Mouse (Mus musculus) neural tube, embryonic 13.5 days (tissue): ENCODE measurements around the gene Grin2c. TPM values are rescaled to one million over a fixed set of nuclear protein-coding genes. Genes with fewer than 3 reads are reported as not detected.
A peak's percentile ranks its signal among the peaks of the same experiment; 100 is the strongest.

Experiments used
- ATAC-seq: fragments of 200-750 bp; cut with Nextera tagmentation; 2 replicates; pipeline ENCODE4 v1.8.0; 2017; ENCODE audit warnings: low read depth, mild to moderate bottlenecking, moderate TSS enrichment, moderate library complexity
- H3K27ac ChIP-seq: fragments of 300-500 bp; sonication (generic); replicated peaks from 2 replicates; pipeline ENCODE4 v1.5.1; 2015; ENCODE audit warnings: moderate library complexity, mild to moderate bottlenecking, inconsistent platforms
- H3K27me3 ChIP-seq: fragments of 300-500 bp; sonication (generic); 2 replicates; pipeline ENCODE4 v1.6.1; 2015; ENCODE audit warnings: mild to moderate bottlenecking, inconsistent platforms
- H3K36me3 ChIP-seq: fragments of 300-500 bp; sonication (generic); 2 replicates; pipeline ENCODE4 v1.6.1; 2015; ENCODE audit warnings: mild to moderate bottlenecking, inconsistent platforms
- H3K4me1 ChIP-seq: fragments of 300-500 bp; sonication (generic); replicated peaks from 2 replicates; pipeline ENCODE4 v1.6.1; 2015; ENCODE audit warnings: inconsistent platforms
- H3K4me2 ChIP-seq: fragments of 300-500 bp; sonication (generic); 2 replicates; pipeline ENCODE4 v1.6.1; 2015; ENCODE audit warnings: inconsistent platforms, mild to moderate bottlenecking, moderate library complexity
- H3K4me3 ChIP-seq: fragments of 300-500 bp; sonication (generic); 2 replicates; pipeline ENCODE4 v1.5.1; 2015; ENCODE audit warnings: mild to moderate bottlenecking, inconsistent platforms
- H3K9ac ChIP-seq: fragments of 300-500 bp; sonication (generic); 2 replicates; pipeline ENCODE4 v1.6.1; 2015; ENCODE audit warnings: moderate library complexity, mild to moderate bottlenecking, inconsistent platforms
- H3K9me3 ChIP-seq: fragments of 300-500 bp; sonication (generic); 2 replicates; pipeline ENCODE4 v1.6.1; 2016; ENCODE audit warnings: inconsistent platforms
- WGBS: fragments of 180-500 bp; shearing (Covaris S2); methylation state at CpG from one replicate; pipeline ENCODE4 v1.1.7; 2015; 5-methylcytosine and 5-hydroxymethylcytosine counted together
- polyA plus RNA-seq: library from polyadenylated mRNA; unstranded; fragments of >200 nt; fragmentation: Nextera tagmentation; extraction: Ambion mirVana; gene quantifications from 2 replicates; pipeline ENCODE4 v1.2.1, GENCODE M21; 2015

Grin2c gene
- 0.55 and 0.57 TPM in 2 replicates for polyA plus RNA-seq

DNA sequence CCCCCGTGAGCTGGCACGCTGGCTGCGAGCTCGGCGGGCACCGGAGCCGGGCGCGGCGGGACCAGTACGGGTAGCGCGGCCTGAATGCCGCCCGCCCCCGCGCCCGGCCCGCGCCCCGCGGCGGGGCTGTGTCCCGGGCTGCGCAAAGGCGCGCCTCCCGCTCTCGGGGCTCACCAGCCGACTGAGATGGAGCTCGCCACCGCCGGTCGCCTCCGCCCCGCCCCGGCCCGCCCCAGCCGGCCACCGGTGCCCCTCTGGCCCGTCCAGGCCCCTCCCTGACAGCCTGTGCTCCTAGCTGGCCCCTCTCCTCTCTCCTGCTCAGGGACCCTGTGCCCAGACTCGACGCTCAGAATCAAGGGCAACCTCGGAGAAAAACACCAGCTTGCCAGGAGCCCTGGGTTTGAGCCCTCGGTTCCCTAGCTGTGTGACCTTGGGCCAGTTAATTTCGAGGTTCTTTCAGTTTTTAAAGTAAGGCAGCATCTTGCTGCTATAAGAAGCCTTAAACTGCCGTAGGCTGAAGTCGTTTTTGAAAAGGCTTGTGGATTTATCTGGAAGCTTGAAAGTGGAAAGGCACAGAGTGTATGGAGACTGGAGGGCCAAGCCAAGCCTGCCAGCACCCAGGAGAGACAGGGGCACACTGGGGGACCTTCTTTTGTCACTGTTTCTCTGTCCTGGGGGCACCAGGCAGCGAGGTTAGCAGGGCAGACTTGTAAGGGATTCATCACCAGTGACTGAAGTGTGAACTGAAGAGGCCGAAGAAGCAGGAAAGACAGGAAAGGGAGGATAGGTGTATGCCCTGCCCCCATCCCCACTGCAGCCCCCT lies at the start of gene Grin2c:
Grin2c (minus strand) TSS at position 183 of the 823 bp plus-strand sequence.
- peaks cover 73% of the 10 kb centered on the region for H3K27me3 ChIP-seq
- no peaks in the 10 kb centered on the region for H3K9me3 ChIP-seq
- WGBS, result 6% methylated on average over 48 of the region's 50 CpGs
- H3K27ac ChIP-seq, result no peak within 1 kb of the TSS
- peak within 1 kb of the TSS; percentile 32 for H3K4me3 ChIP-seq
- no peak for ATAC-seq
- peaks cover 20% of the 10 kb centered on the region for H3K36me3 ChIP-seq
- H3K4me2 ChIP-seq, result peak within 1 kb of the TSS; percentile 55
- peak within 1 kb of the TSS; percentile 59 for H3K9ac ChIP-seq
- H3K4me1 ChIP-seq, result peaks cover 32% of the 10 kb centered on the region

DNA sequence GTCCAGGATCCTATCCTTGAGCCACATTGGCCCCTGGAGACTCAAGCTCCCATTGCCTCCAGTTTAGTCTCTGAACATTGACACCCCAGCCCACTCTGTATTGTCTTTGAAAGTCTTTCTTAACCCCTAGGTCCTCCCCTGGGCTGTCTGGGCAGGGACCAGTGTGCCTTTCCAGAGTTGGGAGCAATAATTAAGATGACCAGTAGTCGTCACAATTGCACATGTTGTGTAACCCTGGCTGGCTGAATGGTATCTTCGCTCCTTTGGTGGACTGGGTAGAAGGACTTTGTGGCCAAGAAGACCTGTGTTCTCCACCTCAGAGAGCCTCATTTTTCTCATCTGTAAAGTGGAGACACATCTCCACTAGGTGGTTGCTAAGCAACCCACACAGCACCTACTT lies 47.2 kb upstream of the Grin2c start:
- WGBS, result 42% methylated on average over 2 of the region's 2 CpGs

DNA sequence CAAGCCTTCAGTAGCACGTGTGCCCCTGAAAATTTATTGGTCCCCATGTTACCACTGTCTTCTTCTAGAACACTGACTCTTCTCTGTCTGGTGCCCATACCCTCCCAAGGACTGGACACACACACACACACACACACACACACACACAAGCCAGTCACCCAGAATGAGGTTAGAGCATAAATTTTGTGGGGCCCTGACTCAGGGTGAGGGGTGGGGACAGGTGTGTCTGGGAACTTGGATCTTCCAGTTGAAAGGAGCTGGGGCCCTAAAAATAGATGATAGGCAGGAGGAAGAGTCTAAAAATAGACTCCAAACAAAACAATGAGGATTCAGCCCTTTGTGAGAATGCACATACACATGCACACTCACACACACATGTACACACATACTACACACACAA lies 41.7 kb upstream of the Grin2c start:
- Histone ChIP-seq H3K27me3 (peaks cover 25% of the 10 kb centered on the region), H3K36me3 (no peaks in the 10 kb centered on the region), H3K4me1 (peaks cover 9% of the 10 kb centered on the region), H3K27ac (no peak overlapping the region), H3K4me2 (no peak overlapping the region), H3K9ac (no peak overlapping the region), H3K9me3 (no peaks in the 10 kb centered on the region), H3K4me3 (no peak overlapping the region)
- WGBS, result 60% methylated on average over 1 of the region's 1 CpGs
- no peak for ATAC-seq

More for the DNA sequence above, 47.2 kb upstream of the Grin2c start:
- Histone ChIP-seq H3K27me3 (peaks cover 73% of the 10 kb centered on the region), H3K4me2 (no peak overlapping the region), H3K36me3 (no peaks in the 10 kb centered on the region), H3K4me3 (no peak overlapping the region), H3K9me3 (no peaks in the 10 kb centered on the region), H3K9ac (no peak overlapping the region), H3K4me1 (peaks cover 13% of the 10 kb centered on the region), H3K27ac (no peak overlapping the region)
- no peak for ATAC-seq

DNA sequence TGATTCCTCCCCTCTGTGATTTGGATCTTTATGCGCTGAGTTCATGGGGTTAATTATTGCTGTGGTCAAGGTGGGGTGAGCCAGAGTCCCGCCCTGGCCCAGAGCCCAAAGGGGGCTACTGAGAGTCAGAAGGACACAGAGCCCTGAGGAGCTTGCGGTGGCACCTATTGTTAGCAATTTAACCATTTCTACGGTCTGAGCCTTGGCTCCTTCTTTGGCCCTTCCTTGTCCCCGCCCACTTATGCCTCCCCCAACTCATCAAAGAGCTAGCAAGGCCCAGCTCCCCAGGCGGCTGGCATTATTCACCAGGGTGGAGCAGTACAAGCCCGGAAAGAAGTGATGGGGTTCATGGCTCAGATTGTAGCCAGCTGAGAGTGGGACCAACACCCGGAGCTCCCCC lies 39.8 kb upstream of the Grin2c start, which contains the start of gene Otop2:
Otop2 (plus strand) TSS at position 301 of the 400 bp plus-strand sequence.
- Histone ChIP-seq H3K27ac (no peak within 1 kb of the TSS), H3K27me3 (peaks cover 7% of the 10 kb centered on the region; the same call in 1 of the 2 replicates), H3K4me1 (peaks cover 9% of the 10 kb centered on the region), H3K4me3 (no peak within 1 kb of the TSS), H3K4me2 (no peak within 1 kb of the TSS), H3K36me3 (no peaks in the 10 kb centered on the region), H3K9ac (peak within 1 kb of the TSS; percentile 12; the same call in 1 of the 2 replicates), H3K9me3 (no peaks in the 10 kb centered on the region)
- no peak for ATAC-seq
- 11% methylated on average over 8 of the region's 8 CpGs for WGBS

DNA sequence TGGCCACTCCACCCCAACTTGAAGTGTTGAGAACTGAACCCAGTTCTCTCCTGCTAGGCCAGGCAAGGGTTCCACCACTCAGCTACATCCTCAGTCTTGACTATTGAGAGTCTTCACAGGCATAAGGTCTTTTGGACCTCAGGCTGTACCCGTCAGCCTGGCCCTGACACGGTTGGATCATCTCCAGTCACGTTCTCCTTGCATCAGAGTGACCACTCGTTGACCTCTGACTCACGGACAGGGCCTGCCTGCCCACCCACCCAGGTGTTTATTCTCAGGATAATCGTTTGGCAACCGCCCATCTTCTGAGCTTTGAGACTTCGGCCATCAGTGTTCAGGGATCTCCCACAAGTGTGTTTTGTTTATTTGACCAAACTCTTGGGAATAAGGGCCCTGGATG lies 36.1 kb upstream of the Grin2c start:
- Histone ChIP-seq H3K4me1 (peaks cover 9% of the 10 kb centered on the region), H3K27ac (no peak overlapping the region), H3K36me3 (no peaks in the 10 kb centered on the region), H3K27me3 (peaks cover 13% of the 10 kb centered on the region; the same call in 1 of the 2 replicates), H3K4me3 (no peak overlapping the region), H3K9ac (no peak overlapping the region), H3K9me3 (no peaks in the 10 kb centered on the region), H3K4me2 (no peak overlapping the region)
- WGBS, result 76% methylated on average over 8 of the region's 8 CpGs
- no peak for ATAC-seq

DNA sequence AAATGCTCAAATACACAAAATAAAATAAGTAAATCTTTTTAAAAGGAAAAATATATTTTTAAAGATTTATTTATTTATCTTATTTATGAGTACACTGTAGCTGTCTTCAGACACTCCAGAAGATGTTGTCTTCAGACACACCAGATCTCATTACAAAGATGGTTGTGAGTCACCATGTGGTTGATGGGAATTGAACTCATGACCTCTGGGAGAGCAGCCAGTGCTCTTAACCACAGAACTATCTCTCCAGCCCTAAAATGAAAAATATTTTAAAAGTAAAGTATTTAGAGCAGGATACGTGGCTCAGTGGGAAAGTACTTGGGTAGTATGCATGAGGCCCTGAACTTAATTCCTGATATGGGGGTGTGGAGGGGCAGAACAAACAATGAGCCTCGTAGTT lies 34.3 kb upstream of the Grin2c start:
- H3K4me1 ChIP-seq, result peaks cover 16% of the 10 kb centered on the region
- H3K4me2 ChIP-seq, result no peak overlapping the region
- no peaks in the 10 kb centered on the region for H3K36me3 ChIP-seq
- no peak overlapping the region for H3K4me3 ChIP-seq
- no peak overlapping the region for H3K27ac ChIP-seq
- H3K27me3 ChIP-seq, result peaks cover 17% of the 10 kb centered on the region
- WGBS, result 93% methylated on average over 2 of the region's 2 CpGs
- no peaks in the 10 kb centered on the region for H3K9me3 ChIP-seq
- H3K9ac ChIP-seq, result no peak overlapping the region
- ATAC-seq, result no peak

DNA sequence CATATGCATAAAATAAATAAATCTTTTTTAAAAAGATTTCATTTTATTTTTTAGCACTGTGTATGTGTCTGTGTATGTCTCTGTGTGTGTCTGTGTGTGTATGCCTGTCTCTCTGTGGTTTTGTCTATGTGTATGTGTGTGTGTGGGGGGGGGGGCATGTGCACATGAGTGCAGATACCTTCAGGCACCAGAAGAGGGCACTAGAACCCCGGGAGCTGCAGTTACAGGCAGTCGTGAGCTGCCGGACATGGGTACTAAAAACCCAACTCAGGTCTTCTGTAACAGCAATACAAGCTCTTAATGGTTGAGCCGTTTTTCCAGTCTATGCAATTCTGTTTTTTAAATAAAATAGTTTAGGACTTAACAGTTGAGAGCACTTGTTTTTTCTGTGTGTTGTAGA lies 33.7 kb upstream of the Grin2c start:
- Histone ChIP-seq H3K27me3 (peaks cover 21% of the 10 kb centered on the region), H3K9ac (no peak overlapping the region)
- WGBS, result 87% methylated on average over 4 of the region's 4 CpGs

DNA sequence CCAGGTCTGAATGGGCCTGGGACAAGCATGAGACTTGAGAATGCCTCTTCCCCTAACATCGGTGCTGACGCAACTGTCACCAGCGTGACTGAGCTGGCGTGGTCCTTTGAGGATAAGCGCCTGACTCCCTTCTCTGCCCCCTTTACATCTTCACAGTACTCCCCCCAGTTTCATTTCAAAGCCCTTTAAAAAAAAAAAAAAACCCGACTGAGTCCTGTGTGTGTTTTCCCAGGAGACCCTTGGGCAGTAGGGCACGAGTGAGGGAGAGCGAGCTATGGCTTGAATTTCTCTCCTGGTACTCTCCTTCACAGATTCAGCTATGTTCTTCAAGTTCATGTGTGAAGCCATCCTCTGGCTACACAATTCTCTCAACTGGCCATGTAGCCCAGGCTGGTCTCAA lies 31.1 kb upstream of the Grin2c start:
- 67% methylated on average over 8 of the region's 8 CpGs for WGBS
- no peak for ATAC-seq
- H3K27me3 ChIP-seq, result peaks cover 21% of the 10 kb centered on the region
- H3K4me2 ChIP-seq, result peak overlapping the region; percentile 80; the same call in 1 of the 2 replicates
- no peaks in the 10 kb centered on the region for H3K9me3 ChIP-seq
- no peak overlapping the region for H3K27ac ChIP-seq
- H3K36me3 ChIP-seq, result no peaks in the 10 kb centered on the region
- H3K4me3 ChIP-seq, result no peak overlapping the region
- no peak overlapping the region for H3K9ac ChIP-seq
- peaks cover 17% of the 10 kb centered on the region for H3K4me1 ChIP-seq

More for the DNA sequence above, 33.7 kb upstream of the Grin2c start:
- no peaks in the 10 kb centered on the region for H3K36me3 ChIP-seq
- no peak overlapping the region for H3K27ac ChIP-seq
- H3K4me3 ChIP-seq, result no peak overlapping the region
- ATAC-seq, result no peak
- H3K9me3 ChIP-seq, result no peaks in the 10 kb centered on the region
- no peak overlapping the region for H3K4me2 ChIP-seq
- peaks cover 17% of the 10 kb centered on the region for H3K4me1 ChIP-seq

DNA sequence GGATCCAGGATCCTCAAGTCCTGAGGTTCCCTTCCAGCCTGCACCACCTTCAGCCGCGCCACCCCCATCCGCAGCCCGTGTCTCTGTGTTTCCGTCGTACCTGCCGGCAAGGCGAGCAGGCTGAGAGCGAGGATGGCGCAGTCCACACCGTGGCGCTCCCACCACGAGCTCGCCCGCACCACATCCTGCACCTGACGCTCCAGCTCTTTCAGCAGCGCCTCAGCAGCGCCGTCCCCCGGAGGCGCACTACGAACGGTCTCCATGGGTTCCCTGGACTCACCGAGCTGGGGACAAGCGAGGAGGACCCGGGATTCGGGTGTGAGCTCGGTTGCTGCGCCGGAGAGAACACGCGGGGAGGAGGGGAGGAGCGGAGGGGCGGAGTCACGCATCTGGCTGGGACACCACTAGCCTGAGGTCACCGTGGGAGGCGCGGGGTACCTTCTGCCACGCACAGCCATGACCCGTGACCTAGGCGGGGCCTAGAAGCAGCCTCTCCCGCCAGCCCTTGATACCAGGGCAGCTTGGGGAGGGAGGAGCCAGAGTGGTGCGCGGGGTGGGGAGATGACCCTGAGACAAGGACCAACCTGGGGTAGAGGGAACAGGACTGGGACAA lies 30.3 kb upstream of the Grin2c start, which contains the start of gene Fads6:
Fads6 (minus strand) TSS at position 450 of the 613 bp plus-strand sequence.
- WGBS, result under 1% methylated on average over 43 of the region's 44 CpGs
- H3K4me1 ChIP-seq, result peaks cover 17% of the 10 kb centered on the region
- peaks cover 21% of the 10 kb centered on the region for H3K27me3 ChIP-seq
- H3K9me3 ChIP-seq, result no peaks in the 10 kb centered on the region
- peak within 1 kb of the TSS; percentile 42; the same call in 1 of the 2 replicates for H3K27ac ChIP-seq
- peak within 1 kb of the TSS; percentile 52 for H3K4me3 ChIP-seq
- H3K36me3 ChIP-seq, result no peaks in the 10 kb centered on the region
- H3K4me2 ChIP-seq, result peak within 1 kb of the TSS; percentile 80
- peak; percentile 87 for ATAC-seq
- H3K9ac ChIP-seq, result peak within 1 kb of the TSS; percentile 75

DNA sequence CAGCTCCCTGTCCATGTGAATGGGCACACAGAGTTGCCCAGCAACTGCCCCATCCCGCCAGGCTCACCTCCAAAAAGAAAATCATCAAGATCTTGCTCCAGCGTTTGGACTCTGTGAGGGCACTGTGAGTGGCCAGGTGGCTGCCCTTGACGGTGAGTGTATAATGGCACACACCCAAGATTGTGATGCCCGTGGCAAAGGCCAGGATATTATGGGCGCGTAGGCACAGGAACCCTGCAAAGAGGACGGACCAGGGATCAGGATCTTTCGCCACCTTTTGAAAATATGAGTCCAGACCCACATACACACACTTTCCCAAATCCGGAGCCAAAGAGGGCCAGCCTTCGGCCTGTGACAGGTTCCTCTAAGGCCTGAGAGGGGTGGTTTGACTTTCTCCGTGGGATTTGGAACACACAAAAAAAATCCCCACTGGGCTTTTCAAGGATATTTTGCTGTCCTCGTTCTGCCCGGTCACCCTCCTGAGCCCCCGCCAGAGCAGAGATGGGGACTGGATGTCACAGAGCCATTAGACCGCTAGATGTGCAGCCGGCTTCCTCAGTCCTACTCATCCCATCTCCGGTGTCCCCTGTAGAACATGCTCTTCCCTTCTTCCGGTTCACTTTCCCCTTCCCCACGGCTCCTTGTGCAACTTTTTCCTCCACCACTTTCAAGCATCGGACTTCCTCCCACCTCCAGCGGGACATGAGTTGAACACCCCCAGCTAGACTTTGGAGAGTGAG lies 29.6 kb upstream of the Grin2c start:
- Histone ChIP-seq H3K4me3 (peak overlapping the region; percentile 52), H3K9ac (peak overlapping the region; percentile 75), H3K27me3 (peaks cover 21% of the 10 kb centered on the region), H3K36me3 (no peaks in the 10 kb centered on the region), H3K4me1 (peaks cover 17% of the 10 kb centered on the region), H3K9me3 (no peaks in the 10 kb centered on the region), H3K4me2 (peak overlapping the region; percentile 80), H3K27ac (no peak overlapping the region)
- 58% methylated on average over 21 of the region's 21 CpGs for WGBS
- peak; percentile 61 for ATAC-seq

DNA sequence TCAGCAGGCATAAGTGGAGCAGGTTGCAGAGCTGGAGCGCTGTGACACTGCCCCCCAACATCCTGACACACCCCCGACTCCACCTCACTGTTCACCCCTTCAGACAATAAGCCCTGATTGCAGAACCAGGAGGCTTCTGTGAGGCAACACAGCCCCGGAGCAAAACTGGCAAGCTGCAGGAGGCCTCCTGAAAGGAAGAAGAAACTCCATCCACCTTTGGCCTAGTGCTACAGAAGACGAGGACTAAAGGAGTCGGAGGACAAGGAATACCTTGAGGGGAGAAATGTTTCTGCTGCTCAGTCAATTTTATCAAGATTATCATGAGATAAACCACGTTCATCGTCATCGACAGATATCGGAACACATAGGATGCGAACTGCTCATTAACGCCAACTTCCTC lies 28.9 kb upstream of the Grin2c start:
- Histone ChIP-seq H3K4me1 (peaks cover 17% of the 10 kb centered on the region), H3K27me3 (peaks cover 21% of the 10 kb centered on the region), H3K4me3 (no peak overlapping the region), H3K27ac (no peak overlapping the region), H3K4me2 (0 out of 2 replicates have a peak overlapping the region, but pooled peaks have one; percentile 80), H3K9me3 (no peaks in the 10 kb centered on the region), H3K36me3 (no peaks in the 10 kb centered on the region), H3K9ac (no peak overlapping the region)
- ATAC-seq, result no peak
- 91% methylated on average over 11 of the region's 11 CpGs for WGBS
